Mouse (Mus musculus): ENCODE results near the gene Mars.

DNA sequence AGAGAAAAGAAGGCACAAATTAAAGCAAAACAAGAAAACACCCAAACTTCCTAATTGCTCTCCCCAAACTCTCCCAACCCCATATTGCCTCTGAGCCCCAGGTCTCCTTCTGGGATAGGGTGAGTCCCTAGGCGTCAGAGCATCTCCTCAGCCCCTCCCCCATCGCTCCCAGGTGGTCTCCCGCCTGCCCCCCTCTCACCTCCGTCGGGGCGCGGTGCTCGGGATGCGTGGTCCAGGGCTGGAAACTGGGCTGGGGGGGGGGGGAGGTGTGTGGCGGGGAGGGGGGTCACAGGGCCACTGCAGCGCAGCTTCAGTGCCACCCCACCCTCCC, 29.7 kb upstream of the Mars start:
- TF ChIP-seq CTCF (IDR thresholded peaks at IDR 0.05; ENCODE audit: extremely low read depth, insufficient read length, insufficient replicate concordance, low read depth, low read length) (no peak), POLR2A (IDR thresholded peaks at IDR 0.05; ENCODE audit: low read depth, low read length) (no peak)

All from small intestine, adult 2 months (tissue).